Mouse (Mus musculus): Measurements from ENCODE around the gene Tjp3.

- TF ChIP-seq POLR2A (IDR thresholded peaks at IDR 0.05; ENCODE audit: borderline replicate concordance, low read depth, low read length) (no peak), CTCF (IDR thresholded peaks at IDR 0.05; ENCODE audit: low read depth, low read length) (no peak)
Observed at GRCm38 (mm10) chr10:81252424-81253419, 38.7 kb downstream of the Tjp3 start, which contains the start of gene Matk.

All from bone marrow macrophage, adult 2 months (primary cell).